Mouse (Mus musculus) midbrain, embryonic 16.5 days (tissue): ENCODE data around the gene Olfr1126. TPM values are rescaled to one million over a fixed set of nuclear protein-coding genes. Genes with fewer than 3 reads are reported as not detected.
"Not testable (repeated sequence)": the region's sequence is repeated elsewhere in the genome, so short reads cannot be mapped to it uniquely, and the experiment has no call there.

Experiments used
- ATAC-seq: fragments of 200-750 bp; cut with Nextera tagmentation; 2 replicates; pipeline ENCODE4 v1.8.0; 2017; ENCODE audit warnings: moderate TSS enrichment
- H3K27ac ChIP-seq: fragments of 300-500 bp; sonication (generic); 2 replicates; pipeline ENCODE4 v1.5.1; 2014; ENCODE audit warnings: mild to moderate bottlenecking, low read length, mixed read lengths
- H3K27me3 ChIP-seq: fragments of 300-500 bp; sonication (generic); 2 replicates; pipeline ENCODE4 v1.6.1; 2014; ENCODE audit warnings: low read depth, low read length, mixed read lengths; ENCODE audit not compliant: control insufficient read depth, insufficient read depth
- H3K36me3 ChIP-seq: fragments of 300-500 bp; sonication (generic); 2 replicates; pipeline ENCODE4 v1.6.1; 2014; ENCODE audit warnings: mild to moderate bottlenecking, low read length, moderate library complexity, mixed read lengths; ENCODE audit not compliant: control insufficient read depth, insufficient read depth
- H3K4me1 ChIP-seq: fragments of 300-500 bp; sonication (generic); 2 replicates; pipeline ENCODE4 v1.6.1; 2014; ENCODE audit warnings: mild to moderate bottlenecking, low read length, mixed read lengths; ENCODE audit not compliant: control insufficient read depth, insufficient read depth
- H3K4me2 ChIP-seq: fragments of 300-500 bp; sonication (generic); 2 replicates; pipeline ENCODE4 v1.6.1; 2014; ENCODE audit warnings: mild to moderate bottlenecking, low read length, mixed read lengths
- H3K4me3 ChIP-seq: fragments of 300-500 bp; sonication (generic); 2 replicates; pipeline ENCODE4 v1.5.1; 2014; ENCODE audit warnings: low read depth, mild to moderate bottlenecking, low read length, moderate library complexity, mixed read lengths
- H3K9ac ChIP-seq: fragments of 300-500 bp; sonication (generic); 2 replicates; pipeline ENCODE4 v1.6.1; 2014; ENCODE audit warnings: low read depth, low read length, mixed read lengths
- H3K9me3 ChIP-seq: fragments of 300-500 bp; sonication (generic); replicated peaks from 2 replicates; pipeline ENCODE4 v1.6.1; 2014; ENCODE audit warnings: mild to moderate bottlenecking, low read length, mixed read lengths; ENCODE audit not compliant: control insufficient read depth, poor library complexity, severe bottlenecking
- WGBS: fragments of 180-500 bp; shearing (Covaris S2); extraction: QIAGEN DNeasy Blood & Tissue Kit; methylation state at CpG from one replicate; pipeline ENCODE4 v1.1.7; 2014; 5-methylcytosine and 5-hydroxymethylcytosine counted together
- polyA plus RNA-seq: library from polyadenylated mRNA; unstranded; fragments of >200 nt; fragmentation: Nextera tagmentation; extraction: Ambion mirVana; gene quantifications from 2 replicates; pipeline ENCODE4 v1.2.1, GENCODE M21; 2015

Olfr1126 gene
- polyA plus RNA-seq = not detected in 2 replicates

DNA sequence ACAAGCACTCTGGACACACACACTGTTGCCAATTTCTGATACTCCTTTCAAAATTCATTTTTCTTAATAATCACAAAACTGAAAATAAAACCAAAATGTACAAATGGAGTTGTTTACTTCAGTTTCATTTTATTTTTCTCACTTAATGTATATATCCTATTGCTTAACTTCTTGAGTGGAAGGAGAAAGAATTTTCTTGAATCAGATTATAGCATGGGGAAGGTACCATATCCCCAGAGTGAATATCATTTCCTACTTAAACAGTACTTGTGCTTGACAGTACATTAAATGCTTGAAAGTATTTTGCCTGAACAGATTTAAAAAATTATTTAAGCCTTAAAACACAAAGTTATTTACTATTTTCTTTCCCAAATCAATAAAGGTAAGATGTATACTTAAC is at the start of gene Olfr1126:
Olfr1126 (plus strand) TSS at position 301 of the 400 bp plus-strand sequence.
- ATAC-seq = no peak
- H3K27me3 ChIP-seq = no peaks in the 10 kb centered on the region
- no peaks in the 10 kb centered on the region for H3K36me3 ChIP-seq

DNA sequence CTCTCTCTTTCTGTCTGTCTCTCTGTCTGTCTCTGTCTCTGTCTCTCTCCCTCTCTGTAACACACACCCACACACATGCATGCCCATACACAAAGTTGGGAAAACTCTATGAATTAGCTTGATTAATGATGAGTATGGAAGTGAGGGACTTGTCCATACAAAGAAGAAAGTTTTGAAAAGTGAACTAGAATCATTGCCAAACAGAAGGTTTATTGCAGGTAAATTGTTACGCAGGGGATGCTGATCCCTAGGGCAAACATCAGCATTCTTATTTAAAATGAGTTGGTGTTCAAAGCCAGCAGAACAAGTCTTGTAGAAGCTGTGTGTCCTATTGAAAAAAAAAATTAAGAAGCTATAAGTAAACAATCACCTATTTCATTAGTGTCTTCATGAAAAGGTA is 37.4 kb upstream of the Olfr1126 start, which contains the start of gene Olfr1123:
Olfr1123 (plus strand) TSS at position 301 of the 400 bp plus-strand sequence.
- Histone ChIP-seq H3K36me3 (no peaks in the 10 kb centered on the region), H3K4me3 (no peak within 1 kb of the TSS), H3K4me2 (no peak within 1 kb of the TSS), H3K27me3 (no peaks in the 10 kb centered on the region), H3K9me3 (no peaks in the 10 kb centered on the region), H3K9ac (no peak within 1 kb of the TSS), H3K4me1 (no peaks in the 10 kb centered on the region), H3K27ac (no peak within 1 kb of the TSS)
- 94% methylated on average over 1 of the region's 1 CpGs for WGBS
- ATAC-seq = no peak

More for the DNA sequence above, at the start of gene Olfr1126:
- H3K4me3 ChIP-seq = no peak within 1 kb of the TSS
- H3K27ac ChIP-seq = no peak within 1 kb of the TSS
- H3K4me2 ChIP-seq = no peak within 1 kb of the TSS
- H3K9ac ChIP-seq = no peak within 1 kb of the TSS
- H3K9me3 ChIP-seq = no peaks in the 10 kb centered on the region
- H3K4me1 ChIP-seq = no peaks in the 10 kb centered on the region

DNA sequence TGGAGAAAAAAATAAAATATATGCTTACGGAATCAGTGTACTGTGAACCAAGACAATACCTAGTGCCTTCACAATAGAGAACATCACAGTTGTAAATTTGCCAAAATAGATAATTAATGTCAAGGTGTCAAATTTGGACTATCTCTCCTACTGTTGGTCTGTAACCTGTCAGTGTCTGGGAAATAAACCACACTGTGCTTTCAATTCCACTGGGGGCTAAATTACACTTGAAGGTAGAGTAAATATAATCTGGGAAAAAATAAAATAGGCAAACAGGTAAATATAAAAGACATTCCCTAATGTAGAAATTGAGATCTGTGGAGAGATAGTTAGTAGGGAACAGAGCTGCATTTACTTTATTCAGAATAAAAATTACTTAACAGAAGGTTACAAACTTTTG is 23.8 kb upstream of the Olfr1126 start, which contains the start of gene Olfr1124:
Olfr1124 (plus strand) TSS at position 301 of the 400 bp plus-strand sequence.
- H3K9ac ChIP-seq = no peak within 1 kb of the TSS
- H3K9me3 ChIP-seq = no peaks in the 10 kb centered on the region
- no peak within 1 kb of the TSS for H3K4me3 ChIP-seq
- H3K4me2 ChIP-seq = no peak within 1 kb of the TSS
- H3K27ac ChIP-seq = no peak within 1 kb of the TSS
- 93% methylated on average over 1 of the region's 1 CpGs for WGBS
- no peaks in the 10 kb centered on the region for H3K4me1 ChIP-seq
- no peak for ATAC-seq
- no peaks in the 10 kb centered on the region for H3K36me3 ChIP-seq
- H3K27me3 ChIP-seq = no peaks in the 10 kb centered on the region

DNA sequence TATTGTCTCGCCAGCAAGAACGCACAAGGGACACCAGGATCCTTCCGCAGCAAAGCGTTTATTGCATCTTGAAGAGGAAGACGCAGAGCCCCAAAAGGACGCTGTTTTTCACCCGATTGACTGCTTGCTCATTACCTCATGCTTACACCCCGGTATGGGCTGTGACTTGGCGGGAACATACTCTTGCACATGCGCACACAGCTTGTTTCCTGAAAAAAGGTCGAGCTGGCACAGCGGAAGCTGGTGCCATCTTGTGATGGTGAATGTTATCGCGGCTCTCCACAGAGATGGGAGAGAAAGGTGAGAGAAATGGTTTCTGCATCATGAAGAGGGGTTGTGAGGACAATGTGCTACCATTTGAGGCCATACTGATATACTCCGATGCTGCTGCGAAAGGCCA is 16.0 kb upstream of the Olfr1126 start:
- no peaks in the 10 kb centered on the region for H3K36me3 ChIP-seq
- H3K9ac ChIP-seq = no peak overlapping the region
- no peak overlapping the region for H3K4me2 ChIP-seq
- no peak overlapping the region for H3K27ac ChIP-seq
- 93% methylated on average over 16 of the region's 16 CpGs for WGBS
- ATAC-seq = no peak
- H3K4me1 ChIP-seq = no peaks in the 10 kb centered on the region
- H3K27me3 ChIP-seq = no peaks in the 10 kb centered on the region
- H3K4me3 ChIP-seq = no peak overlapping the region
- no peaks in the 10 kb centered on the region for H3K9me3 ChIP-seq

DNA sequence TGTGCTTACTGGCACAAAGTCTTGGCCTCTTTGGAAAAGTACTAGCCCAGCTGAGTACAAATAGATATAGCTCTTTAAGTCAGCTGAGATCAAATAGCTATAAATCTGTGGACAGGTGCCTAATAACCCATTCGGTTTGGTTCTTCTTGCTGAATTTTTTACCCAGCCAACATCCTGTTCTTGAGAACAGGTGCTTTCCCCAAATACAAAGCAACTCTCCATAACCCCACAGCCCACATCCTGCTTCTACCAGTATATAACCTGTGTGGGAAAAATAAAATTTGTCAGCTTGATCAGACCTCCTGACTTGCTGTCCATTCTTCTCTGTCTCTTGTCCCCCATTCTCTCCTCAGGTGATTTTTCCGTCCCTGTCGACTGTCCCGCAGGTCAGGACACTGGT is 8.0 kb downstream of the Olfr1126 start:
- Histone ChIP-seq H3K4me2 (no peak overlapping the region), H3K27ac (no peak overlapping the region), H3K9me3 (no peaks in the 10 kb centered on the region), H3K9ac (no peak overlapping the region), H3K36me3 (no peaks in the 10 kb centered on the region), H3K4me1 (no peaks in the 10 kb centered on the region), H3K27me3 (no peaks in the 10 kb centered on the region), H3K4me3 (no peak overlapping the region)
- 93% methylated on average over 4 of the region's 4 CpGs for WGBS
- no peak for ATAC-seq

DNA sequence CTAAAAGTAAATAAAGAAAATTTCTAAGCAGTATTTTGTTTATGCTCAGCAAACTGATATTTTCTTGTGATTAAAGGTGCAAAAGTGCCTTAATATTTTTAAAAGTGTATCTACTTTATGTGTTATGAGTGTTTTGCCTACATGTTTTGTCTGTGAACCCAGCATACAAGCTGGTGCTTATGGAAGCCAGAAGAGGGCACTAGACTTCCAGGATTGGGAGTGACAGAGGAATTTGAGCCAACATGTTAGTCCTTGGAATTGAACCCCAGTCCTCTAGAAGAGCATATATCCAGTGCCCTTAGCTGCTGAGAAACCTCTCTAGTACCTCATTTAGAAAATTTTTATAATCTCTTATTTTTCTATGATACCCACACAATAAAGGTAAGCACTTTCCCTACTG is 26.4 kb downstream of the Olfr1126 start:
- no peak overlapping the region for H3K9ac ChIP-seq
- H3K4me1 ChIP-seq = no peaks in the 10 kb centered on the region
- no peaks in the 10 kb centered on the region for H3K9me3 ChIP-seq
- H3K27ac ChIP-seq = no peak overlapping the region
- H3K4me2 ChIP-seq = no peak overlapping the region
- ATAC-seq = no peak
- no peaks in the 10 kb centered on the region for H3K36me3 ChIP-seq
- H3K4me3 ChIP-seq = no peak overlapping the region
- H3K27me3 ChIP-seq = no peaks in the 10 kb centered on the region

DNA sequence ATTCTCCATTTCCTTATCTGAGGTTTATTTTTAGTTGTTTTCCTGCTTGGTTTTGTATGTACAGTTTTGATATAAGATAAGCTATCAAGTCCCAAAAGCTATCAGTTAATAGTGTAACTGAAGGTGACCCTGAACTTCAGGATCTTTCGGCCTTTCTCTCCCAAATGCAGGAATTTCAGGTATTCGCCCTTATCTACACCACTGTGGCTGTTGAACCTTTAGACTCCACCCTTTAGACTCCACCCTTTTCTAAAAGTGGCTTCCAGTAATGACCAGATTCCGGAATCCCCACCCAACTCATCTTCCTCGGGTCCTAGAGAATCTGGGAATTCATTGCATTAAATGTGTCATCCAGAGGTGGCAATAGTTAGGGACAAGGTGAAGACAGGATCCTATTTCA is 27.4 kb downstream of the Olfr1126 start:
- WGBS = 89% methylated on average over 4 of the region's 4 CpGs
- no peaks in the 10 kb centered on the region for H3K36me3 ChIP-seq
- H3K4me1 ChIP-seq = no peaks in the 10 kb centered on the region
- H3K4me2 ChIP-seq = no peak overlapping the region
- ATAC-seq = no peak
- no peaks in the 10 kb centered on the region for H3K27me3 ChIP-seq
- no peaks in the 10 kb centered on the region for H3K9me3 ChIP-seq
- no peak overlapping the region for H3K9ac ChIP-seq
- no peak overlapping the region for H3K27ac ChIP-seq
- no peak overlapping the region for H3K4me3 ChIP-seq

DNA sequence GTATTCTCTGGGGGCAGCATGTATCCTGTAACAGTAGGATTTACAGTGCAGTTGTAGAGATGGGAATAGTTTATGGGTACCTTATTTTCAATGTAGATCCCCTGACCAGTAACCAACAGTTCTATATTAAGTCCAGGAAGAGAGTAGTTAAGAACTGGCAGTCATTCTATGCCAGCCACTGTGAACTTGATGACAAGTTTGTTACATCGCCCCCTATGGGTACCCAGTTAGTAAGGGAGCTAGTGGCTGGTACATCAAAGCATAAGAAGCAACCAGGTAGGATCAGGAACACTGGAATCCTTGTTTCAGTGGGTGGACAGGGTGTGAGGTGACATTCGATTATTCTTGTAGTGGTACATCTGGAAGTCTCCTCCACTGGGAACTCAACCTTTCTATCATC is 28.5 kb downstream of the Olfr1126 start:
- Histone ChIP-seq H3K4me2 (no peak overlapping the region), H3K27me3 (no peaks in the 10 kb centered on the region), H3K9ac (no peak overlapping the region), H3K9me3 (no peaks in the 10 kb centered on the region), H3K27ac (no peak overlapping the region), H3K4me1 (no peaks in the 10 kb centered on the region), H3K4me3 (no peak overlapping the region), H3K36me3 (no peaks in the 10 kb centered on the region)
- WGBS = 76% methylated on average over 2 of the region's 2 CpGs
- ATAC-seq = no peak

DNA sequence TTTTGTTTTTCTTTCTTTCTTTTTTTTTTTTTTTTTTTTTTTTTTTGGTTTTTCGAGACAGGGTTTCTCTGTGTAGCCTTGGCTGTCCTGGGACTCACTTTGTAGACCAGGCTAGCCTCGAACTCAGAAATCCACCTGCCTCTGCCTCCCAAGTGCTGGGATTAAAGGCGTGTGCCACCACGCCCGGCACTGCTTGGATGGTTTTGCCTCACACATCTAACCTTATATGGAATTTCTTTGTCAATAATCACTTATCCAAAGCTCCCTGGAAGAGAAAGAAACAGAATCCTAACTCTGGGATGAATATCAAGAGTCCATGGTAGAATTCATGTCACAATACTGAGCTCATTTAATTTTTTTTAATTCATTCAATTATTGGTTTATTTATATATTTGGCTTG is 43.2 kb downstream of the Olfr1126 start, which contains the start of gene Pramel7:
Pramel7 (minus strand) TSS at position 101 of the 400 bp plus-strand sequence.
- 95% methylated on average over 4 of the region's 5 CpGs for WGBS
- not testable (repeated sequence) for H3K9me3 ChIP-seq, ATAC-seq, H3K27me3 ChIP-seq, H3K9ac ChIP-seq, H3K4me3 ChIP-seq, H3K36me3 ChIP-seq, H3K4me2 ChIP-seq, H3K27ac ChIP-seq, H3K4me1 ChIP-seq
